Mouse (Mus musculus) left cerebral cortex, adult 18-20 months (tissue): ENCODE results near the gene Rfx5. TPM values are rescaled to one million over a fixed set of nuclear protein-coding genes. Genes with fewer than 3 reads are reported as not detected.

ENCODE experiments used
- DNase-seq, 2 experiments: peaks; one replicate each; pipeline ENCODE4 v3.0.0; 2021 to 2022; ENCODE audit warnings: low spot score in 2 of 2, mixed read lengths in 1 of 2
- microRNA-seq, 2 experiments: library from miRNA; unstranded; fragments of <30 nt; microRNA quantifications; one replicate each; pipeline ENCODE4 v1.2.0; 2021
- total RNA-seq, 2 experiments: library from RNA; stranded (reverse); gene quantifications; 2 replicates each; pipeline ENCODE4 v1.2.3; 2021

Rfx5 gene
- total RNA-seq, 2 experiments from 2014 or later = 23.1 to 24.5 TPM

DNA sequence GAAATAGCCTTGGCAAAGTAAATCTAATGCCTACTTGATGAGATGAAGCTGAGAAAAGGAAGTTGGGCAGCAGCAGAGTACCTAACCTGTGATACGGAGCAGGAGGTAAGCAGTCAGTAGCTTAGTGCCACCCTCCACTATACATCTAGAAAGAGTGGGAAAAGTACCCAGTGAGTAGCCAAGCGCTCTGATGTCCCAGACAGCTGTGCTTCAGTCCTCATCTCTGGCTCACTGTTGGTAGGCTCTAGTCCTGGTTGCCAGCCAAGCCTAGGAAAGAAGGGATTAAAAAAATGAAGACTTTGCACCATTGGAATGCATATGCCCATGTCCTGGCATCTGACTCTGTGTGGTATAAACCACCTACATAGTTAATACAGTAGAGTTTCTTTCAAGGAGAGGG is 31.6 kb downstream of the Rfx5 start:
- DNase-seq = no peak

DNA sequence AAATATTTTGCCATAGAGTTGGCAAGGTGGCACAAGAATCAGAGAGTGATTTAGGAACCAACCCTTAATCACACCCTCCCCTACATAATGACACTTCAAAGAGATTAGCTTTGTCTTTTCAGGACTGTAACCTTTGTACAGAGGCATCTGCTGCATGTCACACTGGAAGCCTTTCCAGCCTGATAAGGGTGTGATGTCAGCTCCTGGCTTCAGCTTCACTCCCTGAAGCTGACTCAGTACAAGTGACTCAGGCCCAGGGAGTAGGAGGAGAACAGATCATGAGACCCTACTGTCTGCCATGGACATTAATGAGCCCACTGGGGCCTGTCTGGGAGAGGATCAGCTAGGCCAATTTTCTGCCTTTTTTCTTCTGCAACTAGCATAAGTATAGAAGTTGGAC is 33.7 kb downstream of the Rfx5 start:
- peak; percentile 29 to 39 for DNase-seq

DNA sequence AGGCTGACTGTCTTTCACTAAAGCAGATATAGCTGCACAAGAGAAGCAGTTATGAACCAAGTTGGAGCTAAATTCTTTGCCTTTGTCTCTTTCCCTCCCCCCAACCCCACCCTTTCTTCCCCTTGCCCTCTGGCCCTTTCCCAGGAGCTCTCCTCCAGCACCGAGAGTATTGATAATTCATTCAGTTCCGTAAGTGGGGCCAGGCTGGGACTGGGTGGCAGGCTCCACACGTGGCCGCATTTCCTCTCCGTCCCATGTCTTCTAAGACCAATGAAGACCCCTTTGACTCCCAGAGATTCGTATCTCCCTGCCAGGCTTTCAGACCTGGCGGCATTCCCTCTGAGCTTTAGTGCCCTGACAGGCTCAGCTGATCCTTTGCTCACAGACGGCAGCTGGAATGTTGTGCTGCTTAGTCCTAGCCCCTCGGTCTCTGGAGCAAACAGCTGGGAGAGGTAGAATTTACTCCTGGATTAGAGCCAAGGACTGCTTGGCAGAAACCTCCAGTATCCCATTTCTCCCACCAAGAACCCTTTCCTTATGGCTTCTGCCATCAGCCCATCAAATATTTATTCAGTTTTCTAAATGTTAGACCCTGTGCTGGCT is 35.4 kb downstream of the Rfx5 start:
- DNase-seq = no peak

DNA sequence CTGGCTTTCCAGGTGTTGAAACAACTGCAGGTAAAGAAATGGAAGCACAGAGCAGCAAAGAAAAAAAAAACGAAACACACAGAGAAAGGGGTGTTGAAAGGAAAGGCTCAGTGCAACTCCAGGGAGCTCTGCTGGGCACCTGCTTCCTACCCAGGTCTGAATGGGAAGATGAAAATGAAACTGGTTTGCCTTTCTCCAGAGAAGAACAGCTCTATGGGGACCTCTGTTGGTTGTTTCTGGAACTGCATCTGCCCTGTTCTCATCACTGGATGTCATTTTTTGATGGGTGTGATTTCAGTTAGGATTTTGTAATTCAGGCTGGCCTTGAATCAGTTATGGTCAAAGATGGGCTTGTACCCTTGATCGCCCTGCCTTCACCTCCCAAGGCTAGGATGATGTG is 43.1 kb downstream of the Rfx5 start:
- DNase-seq = peak; percentile 81 to 91

DNA sequence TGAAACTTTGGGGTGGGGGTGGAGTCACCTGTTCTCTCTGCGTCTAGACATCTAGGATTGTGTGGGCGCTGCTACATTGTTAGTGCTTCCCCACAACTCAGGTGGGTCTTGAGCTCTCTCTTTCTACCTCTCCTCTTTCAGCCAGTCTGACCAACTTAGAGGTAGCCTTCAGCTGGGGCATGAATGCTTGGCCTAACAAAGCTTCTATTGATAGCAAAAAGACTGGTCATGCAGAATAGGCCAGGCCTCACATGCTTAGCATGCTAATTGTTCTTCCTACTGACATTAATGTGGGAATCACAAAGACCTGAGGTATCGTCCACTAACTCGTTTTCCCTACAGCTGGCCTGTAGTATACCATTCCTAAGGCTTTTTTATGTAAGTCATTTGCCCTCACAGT is 48.7 kb downstream of the Rfx5 start:
- DNase-seq = no peak

DNA sequence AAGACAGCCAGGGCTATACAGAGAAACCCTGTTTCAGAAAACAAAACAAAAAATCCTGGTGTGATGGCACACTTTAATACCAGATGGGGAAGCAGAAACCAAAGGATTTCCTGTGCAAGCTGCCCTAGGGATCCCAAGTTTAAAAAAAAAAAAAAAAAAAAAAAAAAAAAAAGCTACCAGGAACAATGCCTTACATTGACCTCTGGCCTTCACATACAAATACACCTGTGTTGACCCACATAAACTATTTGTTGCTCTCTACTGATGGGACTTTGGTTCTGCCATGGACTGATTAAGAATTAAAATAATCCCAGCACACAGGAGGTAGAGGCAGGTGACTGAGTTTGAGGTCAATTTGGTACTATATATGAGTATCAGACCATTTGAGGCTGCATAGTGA is 49.4 kb downstream of the Rfx5 start:
- DNase-seq = no peak

DNA sequence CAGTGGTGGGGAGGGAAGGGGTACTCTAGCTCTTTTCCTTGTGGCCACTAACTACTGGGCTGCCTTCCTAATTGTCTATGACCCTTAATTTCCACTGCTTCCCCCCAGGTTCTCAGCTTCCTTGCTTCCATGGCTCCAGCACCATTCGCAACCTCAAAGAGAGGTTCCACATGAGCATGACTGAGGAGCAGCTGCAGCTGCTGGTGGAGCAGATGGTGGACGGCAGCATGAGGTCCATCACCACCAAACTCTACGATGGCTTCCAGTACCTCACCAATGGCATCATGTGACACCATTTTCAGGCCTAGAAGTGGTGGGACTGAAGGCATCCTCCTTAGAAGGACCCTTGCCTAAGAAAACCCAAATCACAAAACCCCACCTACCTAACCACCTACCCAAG is 51.8 kb downstream of the Rfx5 start:
- no peak for DNase-seq

DNA sequence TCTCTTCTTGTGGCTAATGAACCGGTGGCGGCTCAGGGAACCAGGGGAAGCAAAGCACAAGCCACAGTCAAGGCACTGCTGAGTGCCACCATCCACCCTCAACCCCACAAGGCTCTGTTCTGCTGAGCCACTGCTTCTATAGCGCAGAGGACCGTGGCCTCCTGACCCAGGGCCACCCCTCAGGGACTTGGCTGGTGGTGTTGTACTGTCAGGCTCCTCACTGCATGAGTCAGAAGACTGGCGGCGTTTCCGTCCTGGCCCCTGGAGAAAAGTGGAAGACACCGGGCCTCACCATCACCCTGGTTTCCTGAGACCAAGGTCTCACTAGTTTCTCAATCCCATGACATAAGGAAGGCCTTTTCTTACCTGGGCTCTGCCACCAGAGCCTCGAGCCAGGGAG is 53.8 kb downstream of the Rfx5 start:
- no peak for DNase-seq

DNA sequence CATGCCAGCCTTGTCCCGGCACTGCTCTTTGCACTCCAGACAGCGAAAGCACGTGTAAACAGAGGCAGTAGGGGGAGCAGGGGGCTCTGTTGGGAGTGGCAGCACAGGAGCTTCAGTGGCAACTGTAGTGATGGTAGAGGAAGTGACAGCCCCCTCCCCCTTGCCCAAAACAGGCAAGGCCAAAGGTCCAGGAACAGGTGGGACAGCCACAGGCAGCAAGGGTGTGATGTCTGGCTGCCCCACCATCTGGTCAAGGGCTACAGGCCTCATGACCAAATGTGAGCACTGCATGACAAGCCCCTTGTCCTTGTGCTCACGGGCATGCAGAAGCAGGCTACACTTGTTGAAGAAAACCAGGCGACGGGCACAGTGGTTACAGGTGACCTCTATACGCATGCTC is 56.5 kb downstream of the Rfx5 start:
- DNase-seq = no peak

Small RNAs within 50 kb of the gene (microRNA-seq; reads per million reads assigned to microRNA genes)
- 5.5 to 5.7 reads per million in 2 experiments for gene Mir7013

Other genes starting within 250 kb of the Rfx5 start
- gene Cgn, start 167.6 kb upstream of the Rfx5 start, total RNA-seq = 1 to 10 TPM; 3.2 to 3.6 TPM
- gene Pogz, start 116.5 kb upstream of the Rfx5 start, total RNA-seq = 10 to 100 TPM; 53.4 to 54.2 TPM
- 100 to 1,000 TPM; 281 to 296 TPM for gene Psmb4, start 67.1 kb upstream of the Rfx5 start, total RNA-seq
- 10 to 100 TPM in 1 of 2 experiments, 1 to 10 TPM in 1; 9.9 to 10.5 TPM for gene Selenbp1, start 21.0 kb upstream of the Rfx5 start, total RNA-seq
- 10 to 100 TPM; 60.9 to 62.2 TPM for gene Pi4kb, start 20.7 kb downstream of the Rfx5 start, total RNA-seq
- 10 to 100 TPM; 23.1 to 24.6 TPM for gene Zfp687, start 61.4 kb downstream of the Rfx5 start, total RNA-seq
- gene Psmd4, start 88.5 kb downstream of the Rfx5 start, total RNA-seq = 100 to 1,000 TPM; 165 to 171 TPM
- 10 to 100 TPM; 53.1 to 61.1 TPM for gene Pip5k1a, start 152.9 kb downstream of the Rfx5 start, total RNA-seq
- gene Vps72, start 156.9 kb downstream of the Rfx5 start, total RNA-seq = 10 to 100 TPM; 41.7 to 44.4 TPM
- gene Tmod4, start 170.4 kb downstream of the Rfx5 start, total RNA-seq = under 1 TPM in 1 of 2 experiments, not detected in 1; 0.73 TPM
- gene Scnm1, start 179.9 kb downstream of the Rfx5 start, total RNA-seq = 10 to 100 TPM; 45.3 to 47.6 TPM
- 10 to 100 TPM; 15.8 to 17.1 TPM for gene Lysmd1, start 180.0 kb downstream of the Rfx5 start, total RNA-seq
- 1 to 10 TPM; 1.5 to 1.6 TPM for gene Tnfaip8l2, start 188.3 kb downstream of the Rfx5 start, total RNA-seq
- gene Sema6c, start 206.4 kb downstream of the Rfx5 start, total RNA-seq = 10 to 100 TPM; 24.4 to 27.0 TPM